Mouse (Mus musculus) CH12.LX (cell line): ENCODE data around the gene Ebi3.

ENCODE experiments used
- BHLHE40 ChIP-seq: IDR thresholded peaks from 2 replicates; pipeline ENCODE4 v1.6.1; 2011; ENCODE audit warnings: mild to moderate bottlenecking, low read depth, low read length, improper control_type of control experiment
- CTCF ChIP-seq, 2 experiments: IDR thresholded peaks in 1 of 2; conservative IDR thresholded peaks in 1 of 2; 2 replicates each; pipeline ENCODE4 v1.5.1; 2011 to 2012; ENCODE audit warnings: low read depth in 2 of 2, low read length in 2 of 2, improper control_type of control experiment in 1 of 2, inconsistent platforms in 1 of 2, mild to moderate bottlenecking in 1 of 2, moderate library complexity in 1 of 2
- POLR2AphosphoS2 ChIP-seq: IDR thresholded peaks from 2 replicates; pipeline ENCODE4 v1.6.1; 2011; ENCODE audit warnings: low read depth, low read length, improper control_type of control experiment
- TBP ChIP-seq: conservative IDR thresholded peaks from 2 replicates; pipeline ENCODE4 v1.6.1; 2011; ENCODE audit warnings: low read depth, low read length, improper control_type of control experiment

DNA sequence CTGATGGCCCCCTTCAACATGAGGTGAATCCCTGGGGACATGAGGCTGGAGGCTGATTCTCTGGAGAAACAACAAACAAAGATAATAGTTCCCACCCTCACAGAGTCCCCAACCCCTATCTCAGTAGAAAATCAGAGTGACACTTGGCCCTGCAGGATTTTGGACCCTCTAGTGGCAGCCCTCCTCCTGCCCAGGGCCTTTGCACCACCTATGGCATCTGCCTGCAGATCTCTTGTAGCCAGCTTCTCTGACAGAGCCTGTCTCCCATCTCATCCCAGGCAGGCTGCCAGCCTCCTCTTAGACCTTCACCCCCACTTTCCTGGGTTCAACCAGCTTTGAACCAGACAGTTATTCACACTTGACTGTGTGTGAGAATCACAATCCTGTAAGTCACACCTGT is 8.4 kb downstream of the Ebi3 start:
- TF ChIP-seq CTCF (conservative IDR thresholded peaks at IDR 0.05 in 1 of 2, IDR thresholded peaks at IDR 0.05 in 1 of 2; ENCODE audit: low read depth in 2 of 2, low read length in 2 of 2) (no peak), BHLHE40 (no peak), TBP (no peak), POLR2AphosphoS2 (no peak)
